In the genomic region with DNA sequence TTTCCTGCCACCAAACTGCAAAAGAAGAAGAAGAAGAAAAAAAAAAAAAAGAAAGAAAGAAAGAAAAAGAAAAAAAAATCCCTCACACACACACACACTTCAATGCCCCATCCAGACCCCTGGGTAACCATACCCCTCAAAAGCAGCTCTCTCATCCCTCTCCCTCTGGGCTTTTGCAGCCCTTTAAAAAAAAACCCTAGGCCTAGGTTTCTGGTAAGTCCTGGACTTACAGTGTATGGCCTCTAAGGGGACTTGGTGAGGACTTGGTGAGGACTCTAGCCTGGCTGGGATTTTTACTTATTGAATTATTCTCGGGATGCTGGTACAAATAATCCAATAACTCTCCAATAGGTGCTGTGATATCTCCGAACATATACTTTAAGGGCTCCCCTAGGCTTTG, we compare ENCODE assay signal across 9 mouse cellular contexts. TPM values are rescaled to one million over a fixed set of nuclear protein-coding genes. Genes with fewer than 3 reads are reported as not detected.
A peak's percentile ranks its signal among the peaks of the same experiment; 100 is the strongest.
DNase-seq lines count a peak whose midpoint lies in the region; ATAC-seq and TF ChIP-seq lines count a peak whose summit lies in the region.
"Had no signal": no experiment of that assay in that cellular context is flagged by ENCODE, and none has a peak within 500 bp of the region (broad histone marks: within the 10 kb centered on the region; RNA-seq: fewer than 3 reads in every experiment).

No protein-coding gene starts in this region.

- H3K4me3 ChIP-seq in heart, postnatal 0 days (ENCODE audit: low read depth, low read length): 0 out of 2 replicates have a peak overlapping the region, but pooled peaks have one; percentile 41
- peak overlapping the region; percentile 37 for H3K4me3 ChIP-seq in embryonic facial prominence, embryonic 14.5 days (ENCODE audit: low read depth, low read length)
- H3K4me3 ChIP-seq in intestine, postnatal 0 days (ENCODE audit: low read depth, low read length): peak overlapping the region; percentile 26
- no peak overlapping the region for H3K4me3 ChIP-seq in neural tube, embryonic 12.5 days
- H3K4me3 ChIP-seq in kidney, adult 2 months (ENCODE audit: insufficient read depth, low read depth, low read length): no peak overlapping the region

- H3K27me3 ChIP-seq in heart, postnatal 0 days (ENCODE audit: control insufficient read depth, insufficient read depth, low read length): no peaks in the 10 kb centered on the region
- H3K27me3 ChIP-seq in embryonic facial prominence, embryonic 14.5 days (replicated peaks; ENCODE audit: control insufficient read depth, insufficient read depth, low read length): peaks cover 7% of the 10 kb centered on the region; the same call in 1 of the 2 replicates
- no peaks in the 10 kb centered on the region for H3K27me3 ChIP-seq in intestine, postnatal 0 days (replicated peaks; ENCODE audit: control insufficient read depth, insufficient read depth, low read length)
- 0 out of 2 replicates have a peak, but pooled peaks cover 3% of the 10 kb centered on the region for H3K27me3 ChIP-seq in neural tube, embryonic 12.5 days (replicated peaks)
- no peaks in the 10 kb centered on the region for H3K27me3 ChIP-seq in kidney, adult 2 months (replicated peaks; ENCODE audit: control insufficient read depth, insufficient read depth, low read length)

- H3K4me1 ChIP-seq in heart, postnatal 0 days (ENCODE audit: control insufficient read depth, insufficient read depth): no peaks in the 10 kb centered on the region
- no peaks in the 10 kb centered on the region for H3K4me1 ChIP-seq in embryonic facial prominence, embryonic 14.5 days (ENCODE audit: control insufficient read depth, insufficient read depth, low read length)
- no peaks in the 10 kb centered on the region for H3K4me1 ChIP-seq in intestine, postnatal 0 days (replicated peaks; ENCODE audit: control insufficient read depth, insufficient read depth, low read length)
- no peaks in the 10 kb centered on the region for H3K4me1 ChIP-seq in neural tube, embryonic 12.5 days
- H3K4me1 ChIP-seq in kidney, adult 2 months (ENCODE audit: control insufficient read depth, insufficient read depth, low read length): no peaks in the 10 kb centered on the region

- 0 out of 2 replicates have a peak overlapping the region, but pooled peaks have one; percentile 39 for H3K9ac ChIP-seq in heart, postnatal 0 days (replicated peaks; ENCODE audit: low read depth, low read length)
- H3K9ac ChIP-seq in embryonic facial prominence, embryonic 14.5 days (ENCODE audit: low read depth, low read length): peak overlapping the region; percentile 61; the same call in 1 of the 2 replicates
- H3K9ac ChIP-seq in intestine, postnatal 0 days (ENCODE audit: low read depth, low read length): no peak overlapping the region
- no peak overlapping the region for H3K9ac ChIP-seq in neural tube, embryonic 12.5 days

- no peaks in the 10 kb centered on the region for H3K36me3 ChIP-seq in heart, postnatal 0 days (replicated peaks; ENCODE audit: control insufficient read depth, insufficient read depth, low read length)
- H3K36me3 ChIP-seq in embryonic facial prominence, embryonic 14.5 days (ENCODE audit: control insufficient read depth, insufficient read depth, low read length): no peaks in the 10 kb centered on the region
- no peaks in the 10 kb centered on the region for H3K36me3 ChIP-seq in intestine, postnatal 0 days (ENCODE audit: control insufficient read depth, insufficient read depth)
- no peaks in the 10 kb centered on the region for H3K36me3 ChIP-seq in neural tube, embryonic 12.5 days
- no peaks in the 10 kb centered on the region for H3K36me3 ChIP-seq in kidney, adult 2 months (ENCODE audit: control insufficient read depth, insufficient read depth, low read length)

- no peak for TF ChIP-seq POLR2A in kidney, adult 2 months (IDR thresholded peaks at IDR 0.05; ENCODE audit: low read depth, low read length)

- 69% methylated on average over 2 of the region's 2 CpGs for WGBS in heart, postnatal 0 days
- 63% methylated on average over 2 of the region's 2 CpGs for WGBS in embryonic facial prominence, embryonic 14.5 days
- 55% methylated on average over 2 of the region's 2 CpGs for WGBS in intestine, postnatal 0 days
- 77% methylated on average over 2 of the region's 2 CpGs for WGBS in neural tube, embryonic 12.5 days
- WGBS in kidney, adult 2 months: 87% methylated on average over 2 of the region's 2 CpGs

- no peak for TF ChIP-seq EP300 in heart, postnatal 0 days (IDR thresholded peaks at IDR 0.05; ENCODE audit: low read depth)

- no peak for DNase-seq in heart, postnatal 0 days (ENCODE audit: low spot score)
- no peak for DNase-seq in heart, adult 11 months
- no peak for DNase-seq in embryonic facial prominence, embryonic 14.5 days (ENCODE audit: low spot score)
- no peak for DNase-seq in right cerebral cortex, postnatal 36 days (ENCODE audit: low spot score in 2 of 2)
- DNase-seq in kidney, adult 2 months: no peak
- DNase-seq in right cerebral cortex, adult 18-20 months: no peak

- H3K27ac ChIP-seq in heart, postnatal 0 days (ENCODE audit: low read depth): no peak overlapping the region
- H3K27ac ChIP-seq in embryonic facial prominence, embryonic 14.5 days (replicated peaks; ENCODE audit: low read depth, low read length): no peak overlapping the region
- no peak overlapping the region for H3K27ac ChIP-seq in intestine, postnatal 0 days (ENCODE audit: low read depth, low read length)
- no peak overlapping the region for H3K27ac ChIP-seq in neural tube, embryonic 12.5 days
- H3K27ac ChIP-seq in kidney, adult 2 months (ENCODE audit: insufficient read depth, low read depth, low read length): no peak overlapping the region

- no peak for ATAC-seq in heart, postnatal 0 days (ENCODE audit: insufficient read depth, low read depth)
- no peak for ATAC-seq in embryonic facial prominence, embryonic 14.5 days (ENCODE audit: low read depth)
- no peak for ATAC-seq in intestine, postnatal 0 days
- ATAC-seq in neural tube, embryonic 12.5 days (ENCODE audit: low FRiP score, low read depth): no peak

- no peak for TF ChIP-seq CTCF in heart, postnatal 0 days (IDR thresholded peaks at IDR 0.05; ENCODE audit: low read depth)
- no peak for TF ChIP-seq CTCF in intestine, postnatal 0 days (IDR thresholded peaks at IDR 0.05; ENCODE audit: low read depth)
- TF ChIP-seq CTCF in kidney, adult 2 months (conservative IDR thresholded peaks at IDR 0.05; ENCODE audit: insufficient read depth, insufficient read length, low read depth, low read length): no peak

- no peaks in the 10 kb centered on the region for H3K9me3 ChIP-seq in heart, postnatal 0 days (replicated peaks; ENCODE audit: control insufficient read depth, low read length)
- no peaks in the 10 kb centered on the region for H3K9me3 ChIP-seq in embryonic facial prominence, embryonic 14.5 days (ENCODE audit: control insufficient read depth, low read length)
- no peaks in the 10 kb centered on the region for H3K9me3 ChIP-seq in intestine, postnatal 0 days (ENCODE audit: control insufficient read depth)
- H3K9me3 ChIP-seq in neural tube, embryonic 12.5 days: no peaks in the 10 kb centered on the region

- H3K4me2 ChIP-seq in heart, postnatal 0 days (ENCODE audit: low read depth, low read length): peak overlapping the region; percentile 60
- H3K4me2 ChIP-seq in embryonic facial prominence, embryonic 14.5 days (ENCODE audit: low read depth, low read length): peak overlapping the region; percentile 56
- peak overlapping the region; percentile 68; the same call in 1 of the 2 replicates for H3K4me2 ChIP-seq in intestine, postnatal 0 days (replicated peaks; ENCODE audit: low read depth)
- H3K4me2 ChIP-seq in neural tube, embryonic 12.5 days (replicated peaks): peak overlapping the region; percentile 61

RNA-seq across cellular contexts. Expression of a gene that starts 35.6 kb away (rescaled TPM):
- 3.1 and 9.4 TPM in 2 replicates for total RNA-seq in heart, postnatal 0 days (2014; rRNA removed; ENCODE audit: low replicate concordance)
- polyA plus RNA-seq in heart, postnatal 0 days (2015; fragmentation: Nextera tagmentation; extraction: Ambion mirVana): 2.3 and 2.4 TPM in 2 replicates
- 12.9 and 13.7 TPM in 2 replicates for polyA plus RNA-seq in embryonic facial prominence, embryonic 14.5 days (2014; fragmentation: Nextera tagmentation; extraction: Ambion mirVana)
- polyA plus RNA-seq in intestine, postnatal 0 days (2015; fragmentation: Nextera tagmentation; extraction: Ambion mirVana): 2.4 and 2.6 TPM in 2 replicates
- 5.5 and 5.8 TPM in 2 replicates for polyA plus RNA-seq in neural tube, embryonic 12.5 days (2016; fragmentation: Nextera tagmentation; extraction: Ambion mirVana)
- 0.33 and 0.34 TPM in 2 replicates for polyA plus RNA-seq in kidney, adult 2 months (2012; rRNA removed)
- polyA plus RNA-seq: erythroblast, embryonic 14.5 days had no signal

Comparison
In these comparisons a context has a peak if more than half of its experiments do, and no peak if none do; other contexts are left out.
1. H3K4me3 ChIP-seq: peak in heart, postnatal 0 days (single experiment), embryonic facial prominence, embryonic 14.5 days (single experiment) and intestine, postnatal 0 days (single experiment); none in neural tube, embryonic 12.5 days (single experiment) and kidney, adult 2 months (single experiment).
2. H3K9ac ChIP-seq: peak in heart, postnatal 0 days (single experiment) and embryonic facial prominence, embryonic 14.5 days (single experiment); none in intestine, postnatal 0 days (single experiment) and neural tube, embryonic 12.5 days (single experiment).
3. Peak in every context shown above with its lines, with median percentiles within 50 percentile points of each other: H3K4me2 ChIP-seq.